Mouse (Mus musculus): ENCODE data around the gene Vgf. TPM values are rescaled to one million over a fixed set of nuclear protein-coding genes. Genes with fewer than 3 reads are reported as not detected.

Gene Vgf
- total and polyA plus RNA-seq, 3 experiments = 0.38 TPM; not detected in 2

GRCm38 (mm10) chr5:137046991-137047390 is 20.8 kb downstream of the Vgf start:
- no peaks in the 10 kb centered on the region for H3K27me3 ChIP-seq (replicated peaks)
- in situ Hi-C loops (cut with MboI; ENCODE audit: low pct_ligation_motif_present, low pct_unique_long_range_greater_than_20kb, low sequenced_read_pairs) (no loop called here), dilution Hi-C loops (cut with MboI; ENCODE audit: extremely low pct_ligation_motif_present, extremely low pct_unique_long_range_greater_than_20kb, low sequenced_read_pairs) (no loop called here)
- no peak overlapping the region for H3K4me2 ChIP-seq (ENCODE audit: insufficient read depth, low read depth, poor library complexity, severe bottlenecking)
- no peaks in the 10 kb centered on the region for H3K79me2 ChIP-seq (replicated peaks; ENCODE audit: control insufficient read depth, extremely low read depth, insufficient read depth, poor library complexity, severe bottlenecking)
- no peaks in the 10 kb centered on the region for H3K9me3 ChIP-seq (replicated peaks; ENCODE audit: low read length)
- TF ChIP-seq ETS1 (conservative IDR thresholded peaks at IDR 0.05; ENCODE audit: low read depth, low read length) (no peak), ELF1 (IDR thresholded peaks at IDR 0.05; ENCODE audit: low read depth, low read length) (no peak), POLR2AphosphoS2 (IDR thresholded peaks at IDR 0.05; ENCODE audit: low read depth, low read length) (no peak), MAX (IDR thresholded peaks at IDR 0.05; ENCODE audit: low read length) (no peak), BHLHE40 (IDR thresholded peaks at IDR 0.05; ENCODE audit: low read depth, low read length) (no peak), ZC3H11A (IDR thresholded peaks at IDR 0.05; ENCODE audit: low read depth, low read length) (no peak), RCOR1 (conservative IDR thresholded peaks at IDR 0.05; ENCODE audit: low read depth, low read length) (no peak)
- peaks cover 8 to 18% of the 10 kb centered on the region in 2 experiments for H3K36me3 ChIP-seq (replicated peaks in 1 of 2; ENCODE audit: control insufficient read depth in 1 of 2, insufficient read depth in 1 of 2, low read length in 1 of 2)
- peaks cover 10 to 18% of the 10 kb centered on the region in 2 experiments for H3K4me1 ChIP-seq (ENCODE audit: control insufficient read depth in 1 of 2, insufficient read depth in 2 of 2)
- DNase-seq (ENCODE audit: extremely low read depth) = no peak
- H3K27ac ChIP-seq (ENCODE audit: insufficient read depth, low read depth) = no peak overlapping the region
- H3K9ac ChIP-seq (ENCODE audit: insufficient read depth, low read depth) = no peak overlapping the region
- no peak overlapping the region for H3K4me3 ChIP-seq (replicated peaks in 1 of 3; ENCODE audit: low read depth in 2 of 3, low read length in 2 of 3, poor library complexity in 1 of 3)

GRCm38 (mm10) chr5:137051125-137051524 is 24.9 kb downstream of the Vgf start:
- no peaks in the 10 kb centered on the region for H3K36me3 ChIP-seq (replicated peaks in 1 of 2; ENCODE audit: control insufficient read depth in 1 of 2, insufficient read depth in 1 of 2, low read length in 1 of 2)
- H3K79me2 ChIP-seq (replicated peaks; ENCODE audit: control insufficient read depth, extremely low read depth, insufficient read depth, poor library complexity, severe bottlenecking) = no peaks in the 10 kb centered on the region
- TF ChIP-seq RAD21 (IDR thresholded peaks at IDR 0.05; ENCODE audit: low read depth, low read length) (no peak), ZKSCAN1 (IDR thresholded peaks at IDR 0.05; ENCODE audit: borderline replicate concordance, low read depth, low read length) (no peak), SIN3A (IDR thresholded peaks at IDR 0.05; ENCODE audit: low read length) (no peak), CHD2 (IDR thresholded peaks at IDR 0.05; ENCODE audit: low read length) (no peak)
- H3K9me3 ChIP-seq (replicated peaks; ENCODE audit: low read length) = peaks cover 9% of the 10 kb centered on the region
- in situ Hi-C loops (cut with MboI; ENCODE audit: low pct_ligation_motif_present, low pct_unique_long_range_greater_than_20kb, low sequenced_read_pairs) (no loop called here), dilution Hi-C loops (cut with MboI; ENCODE audit: extremely low pct_ligation_motif_present, extremely low pct_unique_long_range_greater_than_20kb, low sequenced_read_pairs) (no loop called here)
- H3K27ac ChIP-seq (ENCODE audit: insufficient read depth, low read depth) = no peak overlapping the region
- DNase-seq (ENCODE audit: extremely low read depth) = no peak
- H3K27me3 ChIP-seq (replicated peaks) = peaks cover 6% of the 10 kb centered on the region
- peaks cover 4 to 11% of the 10 kb centered on the region in 2 experiments for H3K4me1 ChIP-seq (ENCODE audit: control insufficient read depth in 1 of 2, insufficient read depth in 2 of 2)
- H3K9ac ChIP-seq (ENCODE audit: insufficient read depth, low read depth) = no peak overlapping the region
- H3K4me2 ChIP-seq (ENCODE audit: insufficient read depth, low read depth, poor library complexity, severe bottlenecking) = peak overlapping the region; percentile 26; the same call in 1 of the 2 replicates
- H3K4me3 ChIP-seq (replicated peaks in 1 of 3; ENCODE audit: low read depth in 2 of 3, low read length in 2 of 3, poor library complexity in 1 of 3) = no peak overlapping the region

GRCm38 (mm10) chr5:137051914-137052505 is 25.8 kb downstream of the Vgf start:
- no peak overlapping the region for H3K9ac ChIP-seq (ENCODE audit: insufficient read depth, low read depth)
- H3K4me1 ChIP-seq (ENCODE audit: control insufficient read depth in 1 of 2, insufficient read depth in 2 of 2) = peaks cover 0 to 6% of the 10 kb centered on the region in 2 experiments; a peak in 1 of 4 replicates
- in situ Hi-C loops (cut with MboI; ENCODE audit: low pct_ligation_motif_present, low pct_unique_long_range_greater_than_20kb, low sequenced_read_pairs) = no loop called here
- TF ChIP-seq PAX5 (IDR thresholded peaks at IDR 0.05; ENCODE audit: low read length) = no peak
- no peak for TF ChIP-seq MAZ (IDR thresholded peaks at IDR 0.05; ENCODE audit: low read depth, low read length)
- no peak for TF ChIP-seq USF2 (conservative IDR thresholded peaks at IDR 0.05; ENCODE audit: low read depth, low read length)
- TF ChIP-seq ELF1 (IDR thresholded peaks at IDR 0.05; ENCODE audit: low read depth, low read length) = no peak
- no peak for TF ChIP-seq E2F4 (IDR thresholded peaks at IDR 0.05; ENCODE audit: insufficient replicate concordance, low read depth, low read length)
- TF ChIP-seq MAX (IDR thresholded peaks at IDR 0.05; ENCODE audit: low read length) = no peak
- TF ChIP-seq RCOR1 (conservative IDR thresholded peaks at IDR 0.05; ENCODE audit: low read depth, low read length) = no peak
- TF ChIP-seq NRF1 (IDR thresholded peaks at IDR 0.05; ENCODE audit: low read depth, low read length) = no peak
- no peak for TF ChIP-seq USF1 (IDR thresholded peaks at IDR 0.05; ENCODE audit: low read depth, low read length)
- no peak for TF ChIP-seq ZC3H11A (IDR thresholded peaks at IDR 0.05; ENCODE audit: low read depth, low read length)
- TF ChIP-seq CHD1 (IDR thresholded peaks at IDR 0.05; ENCODE audit: low read depth, low read length) = no peak
- no peak for TF ChIP-seq POLR2AphosphoS2 (IDR thresholded peaks at IDR 0.05; ENCODE audit: low read depth, low read length)
- no peak for TF ChIP-seq MAFK (IDR thresholded peaks at IDR 0.05; ENCODE audit: insufficient replicate concordance, low read length)
- no peak for TF ChIP-seq CHD2 (IDR thresholded peaks at IDR 0.05; ENCODE audit: low read length)
- no peak for TF ChIP-seq ZNF384 (IDR thresholded peaks at IDR 0.05; ENCODE audit: low read depth, low read length)
- TF ChIP-seq SIN3A (IDR thresholded peaks at IDR 0.05; ENCODE audit: low read length) = no peak
- no peak for TF ChIP-seq GABPA (IDR thresholded peaks at IDR 0.05; ENCODE audit: insufficient replicate concordance, low read depth, low read length)
- TF ChIP-seq HCFC1 (IDR thresholded peaks at IDR 0.05; ENCODE audit: low read depth, low read length) = no peak
- TF ChIP-seq NELFE (IDR thresholded peaks at IDR 0.05; ENCODE audit: low read depth, low read length) = no peak
- H3K36me3 ChIP-seq (replicated peaks in 1 of 2; ENCODE audit: control insufficient read depth in 1 of 2, insufficient read depth in 1 of 2, low read length in 1 of 2) = no peaks in the 10 kb centered on the region
- H3K4me2 ChIP-seq (ENCODE audit: insufficient read depth, low read depth, poor library complexity, severe bottlenecking) = no peak overlapping the region
- no peak overlapping the region for H3K27ac ChIP-seq (ENCODE audit: insufficient read depth, low read depth)
- no peak for DNase-seq (ENCODE audit: extremely low read depth)
- H3K4me3 ChIP-seq (replicated peaks in 1 of 3; ENCODE audit: low read depth in 2 of 3, low read length in 2 of 3, poor library complexity in 1 of 3) = no peak overlapping the region
- dilution Hi-C loops (cut with MboI; ENCODE audit: extremely low pct_ligation_motif_present, extremely low pct_unique_long_range_greater_than_20kb, low sequenced_read_pairs) = no loop called here
- H3K79me2 ChIP-seq (replicated peaks; ENCODE audit: control insufficient read depth, extremely low read depth, insufficient read depth, poor library complexity, severe bottlenecking) = no peaks in the 10 kb centered on the region
- H3K9me3 ChIP-seq (replicated peaks; ENCODE audit: low read length) = peaks cover 9% of the 10 kb centered on the region
- H3K27me3 ChIP-seq (replicated peaks) = peaks cover 8% of the 10 kb centered on the region

Measured in CH12.LX (cell line).